8 mouse cellular contexts compared by ENCODE assay signal in genomic region chr11:86578809-86579730, GRCm38 (mm10). TPM values are rescaled to one million over a fixed set of nuclear protein-coding genes. Genes with fewer than 3 reads are reported as not detected.
DNase-seq lines count a peak whose midpoint lies in the region; TF ChIP-seq lines count a peak whose summit lies in the region.

No protein-coding gene starts in this region.

- no peaks in the 10 kb centered on the region for H3K36me3 ChIP-seq in ES-Bruce4 (ENCODE audit: control insufficient read depth, insufficient read depth, low read length, poor library complexity, severe bottlenecking)

- no peak for TF ChIP-seq POLR2A in ES-Bruce4 (IDR thresholded peaks at IDR 0.05; ENCODE audit: insufficient read depth, low read length)

- no peak overlapping the region for H3K27ac ChIP-seq in ES-Bruce4 (ENCODE audit: insufficient read depth, low read length)

- H3K4me3 ChIP-seq in ES-Bruce4 (ENCODE audit: low read depth, low read length) = no peak overlapping the region

- peaks cover 16% of the 10 kb centered on the region for H3K4me1 ChIP-seq in ES-Bruce4 (ENCODE audit: control insufficient read depth, insufficient read depth, low read length)

- H3K9me3 ChIP-seq in ES-Bruce4 (replicated peaks; ENCODE audit: control insufficient read depth, insufficient read depth, low read length, poor library complexity, severe bottlenecking) = no peaks in the 10 kb centered on the region

- TF ChIP-seq CTCF in ES-Bruce4 (IDR thresholded peaks at IDR 0.05; ENCODE audit: low read depth, low read length) = no peak

- DNase-seq in adrenal gland, adult (ENCODE audit: inconsistent age in 2 of 2, low spot score in 1 of 2) = peak; percentile 64 to 88
- no peak for DNase-seq in adrenal gland, postnatal 4 days (ENCODE audit: low spot score in 2 of 2)
- DNase-seq in gastrocnemius, postnatal 14 days = peak; percentile 61
- DNase-seq in kidney, adult 9 months = peak; percentile 83
- peak; percentile 90 for DNase-seq in lung, postnatal 36 days
- DNase-seq in c-Kit-positive CD71-positive TER-119-positive erythroid progenitor cells, embryonic 14.5 days (ENCODE audit: low spot score) = no peak
- no peak for DNase-seq in left cerebral cortex, adult 8-10 months (ENCODE audit: low spot score in 2 of 2)

- H3K27me3 ChIP-seq in ES-Bruce4 (ENCODE audit: control insufficient read depth, insufficient read depth, low read length, poor library complexity, severe bottlenecking) = no peaks in the 10 kb centered on the region

- no peak for TF ChIP-seq EP300 in ES-Bruce4 (IDR thresholded peaks at IDR 0.05; ENCODE audit: insufficient read depth, low read depth, low read length)

- H3K9ac ChIP-seq in ES-Bruce4 (ENCODE audit: low read depth, poor library complexity, severe bottlenecking) = 0 out of 2 replicates have a peak overlapping the region, but pooled peaks have one; percentile 1

- intact Hi-C loops in gastrocnemius, postnatal 14 days (cut with DNase I; ENCODE audit: low total_unique reads) = no loop called here

RNA-seq across cellular contexts. Expression of gene Tubd1, which starts 34.3 kb away (rescaled TPM):
- 1 to 10 TPM; 6.3 to 7.5 TPM for total RNA-seq in adrenal gland, postnatal 4 days (2021)
- polyA plus RNA-seq in ES-Bruce4 (2011; ENCODE audit: insufficient read depth, insufficient read length, low read depth, missing spikeins) = 9.7 and 12.1 TPM in 2 replicates
- total RNA-seq in gastrocnemius, postnatal 14 days (2021) = 1 to 10 TPM; 4.6 to 4.8 TPM
- 1 to 10 TPM; 3.8 to 4.8 (median 3.9) TPM for total RNA-seq in left cerebral cortex, adult 8-10 months (2022)

RNA-seq across cellular contexts. Expression of gene Rps6kb1, which starts 34.5 kb away (rescaled TPM):
- total RNA-seq in adrenal gland, postnatal 4 days (2021) = 10 to 100 TPM; 50.5 to 53.2 TPM
- polyA plus RNA-seq in ES-Bruce4 (2011; ENCODE audit: insufficient read depth, insufficient read length, low read depth, missing spikeins) = 82.2 and 86.3 TPM in 2 replicates
- 10 to 100 TPM; 28.8 to 28.9 TPM for total RNA-seq in gastrocnemius, postnatal 14 days (2021)
- 10 to 100 TPM; 39.0 to 44.0 (median 39.5) TPM for total RNA-seq in left cerebral cortex, adult 8-10 months (2022)

Comparison
In these comparisons a context has a peak if more than half of its experiments do, and no peak if none do; other contexts are left out.
1. DNase-seq: peak in adrenal gland, adult (2 of 2), gastrocnemius, postnatal 14 days (single experiment), kidney, adult 9 months (single experiment) and lung, postnatal 36 days (single experiment); none in adrenal gland, postnatal 4 days (0 of 2), c-Kit-positive CD71-positive TER-119-positive erythroid progenitor cells, embryonic 14.5 days (single experiment) and left cerebral cortex, adult 8-10 months (0 of 2).